Mouse (Mus musculus) intestine, embryonic 14.5 days (tissue): ENCODE data around the gene Dock10. TPM values are rescaled to one million over a fixed set of nuclear protein-coding genes. Genes with fewer than 3 reads are reported as not detected.

Source experiments
- ATAC-seq: fragments of 200-750 bp; cut with Nextera tagmentation; replicated peaks from 2 replicates; pipeline ENCODE4 v1.8.0; 2017; ENCODE audit warnings: low read depth, moderate number of reproducible peaks, moderate TSS enrichment, moderate library complexity; ENCODE audit not compliant: low FRiP score, low TSS enrichment
- DNase-seq: peaks from one replicate; pipeline ENCODE4 v3.0.0-alpha.2; 2018; ENCODE audit warnings: low spot score
- H3K27ac ChIP-seq: fragments of 300-500 bp; sonication (generic); 2 replicates; pipeline ENCODE4 v1.5.1; 2014; ENCODE audit warnings: low read depth, mild to moderate bottlenecking, control low read depth
- H3K27me3 ChIP-seq: fragments of 300-500 bp; sonication (generic); replicated peaks from 2 replicates; pipeline ENCODE4 v1.6.1; 2014; ENCODE audit warnings: low read length, control low read depth; ENCODE audit not compliant: control insufficient read depth, insufficient read depth
- H3K36me3 ChIP-seq: fragments of 300-500 bp; sonication (generic); 2 replicates; pipeline ENCODE4 v1.6.1; 2014; ENCODE audit warnings: low read length, control low read depth; ENCODE audit not compliant: control insufficient read depth, insufficient read depth
- H3K4me1 ChIP-seq: fragments of 300-500 bp; sonication (generic); replicated peaks from 2 replicates; pipeline ENCODE4 v1.6.1; 2014; ENCODE audit warnings: low read length, control low read depth, mixed read lengths; ENCODE audit not compliant: control insufficient read depth, insufficient read depth
- H3K4me2 ChIP-seq: fragments of 300-500 bp; sonication (generic); 2 replicates; pipeline ENCODE4 v1.6.1; 2014; ENCODE audit warnings: low read length
- H3K4me3 ChIP-seq: fragments of 300-500 bp; sonication (generic); 2 replicates; pipeline ENCODE4 v1.5.1; 2014; ENCODE audit warnings: low read depth, low read length, control low read depth, mixed read lengths
- H3K9ac ChIP-seq: fragments of 300-500 bp; sonication (generic); 2 replicates; pipeline ENCODE4 v1.6.1; 2014; ENCODE audit warnings: mild to moderate bottlenecking, low read length
- H3K9me3 ChIP-seq: fragments of 300-500 bp; sonication (generic); 2 replicates; pipeline ENCODE4 v1.6.1; 2016; ENCODE audit warnings: low read length, control low read depth; ENCODE audit not compliant: control insufficient read depth
- WGBS: fragments of 180-500 bp; shearing (Covaris S2); extraction: QIAGEN DNeasy Blood & Tissue Kit; methylation state at CpG from one replicate; pipeline ENCODE4 v1.1.7; 2014; 5-methylcytosine and 5-hydroxymethylcytosine counted together
- polyA plus RNA-seq: library from polyadenylated mRNA; unstranded; fragments of >200 nt; fragmentation: Nextera tagmentation; extraction: Ambion mirVana; gene quantifications from 2 replicates; pipeline ENCODE4 v1.2.1, GENCODE M21; 2014

The Dock10 gene
- 7.3 and 7.9 TPM in 2 replicates for polyA plus RNA-seq

- peak within 1 kb of the TSS; percentile 57 for H3K4me3 ChIP-seq
- H3K4me1 ChIP-seq = no peaks in the 10 kb centered on the region
- DNase-seq = peak; percentile 77
- ATAC-seq = peak; percentile 79
- H3K9me3 ChIP-seq = no peaks in the 10 kb centered on the region
- H3K9ac ChIP-seq = peak within 1 kb of the TSS; percentile 53
- H3K27ac ChIP-seq = no peak within 1 kb of the TSS
- H3K36me3 ChIP-seq = no peaks in the 10 kb centered on the region
- peaks cover 26% of the 10 kb centered on the region for H3K27me3 ChIP-seq
- H3K4me2 ChIP-seq = peak within 1 kb of the TSS; percentile 87
- under 1% methylated on average over 82 of the region's 82 CpGs for WGBS
Measured at GRCm38 (mm10) chr1:80757977-80758797, at the start of gene Dock10. TSS of gene Dock10 (minus strand) at chr1:80758527.

GRCm38 (mm10) chr1:80806835-80807398 is 48.6 kb upstream of the Dock10 start:
- ATAC-seq (no peak), DNase-seq (no peak)
- Histone ChIP-seq H3K27ac (no peak overlapping the region), H3K36me3 (no peaks in the 10 kb centered on the region), H3K27me3 (no peaks in the 10 kb centered on the region), H3K4me1 (no peaks in the 10 kb centered on the region), H3K4me3 (no peak overlapping the region), H3K4me2 (no peak overlapping the region), H3K9ac (no peak overlapping the region), H3K9me3 (no peaks in the 10 kb centered on the region)
- 61% methylated on average over 3 of the region's 3 CpGs for WGBS

DNA sequence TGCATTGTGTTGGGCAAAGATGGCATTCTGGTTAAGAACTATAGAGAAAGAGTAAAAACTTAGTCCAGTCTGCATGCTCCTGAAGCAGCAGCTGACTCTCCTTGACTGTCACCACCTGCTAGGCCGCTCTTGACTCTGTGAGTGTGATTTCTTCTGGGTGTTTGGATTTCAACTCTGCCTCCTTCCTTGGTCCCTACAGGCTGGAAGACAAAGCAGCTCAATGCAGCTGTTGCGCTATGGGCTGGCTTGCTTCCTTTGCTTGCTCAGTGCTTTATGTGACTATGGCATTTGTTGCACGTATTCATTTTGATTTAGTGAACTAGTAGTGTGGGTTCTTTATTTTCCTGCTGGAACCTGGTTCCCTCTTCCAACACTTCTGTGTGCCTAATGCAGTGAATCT is 43.7 kb upstream of the Dock10 start:
- DNase-seq (no peak), ATAC-seq (no peak)
- WGBS = 59% methylated on average over 3 of the region's 3 CpGs

DNA sequence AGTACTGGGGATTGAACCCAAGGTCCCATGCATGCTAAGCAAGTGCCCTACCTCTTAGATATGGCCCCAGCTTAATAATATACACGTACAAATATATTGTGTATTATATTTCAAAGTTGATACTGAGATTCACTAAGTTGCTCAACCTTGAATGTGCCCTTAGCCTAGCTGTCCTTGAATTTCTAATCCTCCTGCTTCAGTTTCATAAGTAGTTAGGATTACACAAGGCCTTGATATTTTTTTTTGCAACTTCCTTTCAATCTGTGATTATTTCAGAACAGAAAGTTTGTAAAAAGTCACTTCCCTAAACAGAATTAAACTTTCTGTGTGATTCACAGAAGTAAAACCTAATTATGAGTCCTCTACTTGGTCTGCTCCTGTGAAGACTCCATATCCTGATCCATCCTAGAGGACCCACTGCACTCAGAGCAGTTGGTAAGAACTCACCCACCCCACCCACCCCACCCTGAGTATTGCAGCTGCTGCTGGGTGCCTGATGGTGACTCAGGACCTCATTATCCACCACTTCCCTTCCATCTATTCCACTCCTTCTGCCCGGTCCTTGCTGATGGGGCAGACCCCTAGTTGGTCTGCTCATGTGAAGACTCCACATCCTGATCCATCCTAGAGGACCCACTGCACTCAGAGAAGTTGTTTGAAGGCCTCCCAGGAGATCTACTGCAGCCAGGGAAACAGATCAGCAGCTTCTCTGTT is 26.9 kb upstream of the Dock10 start:
- Histone ChIP-seq H3K27ac (no peak overlapping the region), H3K4me2 (no peak overlapping the region), H3K9ac (no peak overlapping the region), H3K4me3 (no peak overlapping the region), H3K27me3 (no peaks in the 10 kb centered on the region), H3K36me3 (no peaks in the 10 kb centered on the region), H3K4me1 (no peaks in the 10 kb centered on the region), H3K9me3 (no peaks in the 10 kb centered on the region)
- no peak for ATAC-seq
- DNase-seq = no peak
- WGBS = 85% methylated on average over 2 of the region's 2 CpGs

More for the DNA sequence above, 43.7 kb upstream of the Dock10 start:
- H3K36me3 ChIP-seq = no peaks in the 10 kb centered on the region
- no peak overlapping the region for H3K27ac ChIP-seq
- H3K9ac ChIP-seq = no peak overlapping the region
- no peak overlapping the region for H3K4me3 ChIP-seq
- H3K4me2 ChIP-seq = no peak overlapping the region
- H3K9me3 ChIP-seq = no peaks in the 10 kb centered on the region
- H3K27me3 ChIP-seq = no peaks in the 10 kb centered on the region
- no peaks in the 10 kb centered on the region for H3K4me1 ChIP-seq

- WGBS = 63% methylated on average over 3 of the region's 3 CpGs
- DNase-seq (no peak), ATAC-seq (no peak)
- Histone ChIP-seq H3K4me1 (no peaks in the 10 kb centered on the region), H3K27ac (no peak overlapping the region), H3K9ac (no peak overlapping the region), H3K27me3 (no peaks in the 10 kb centered on the region), H3K9me3 (no peaks in the 10 kb centered on the region), H3K36me3 (no peaks in the 10 kb centered on the region), H3K4me2 (no peak overlapping the region), H3K4me3 (no peak overlapping the region)
Measured at GRCm38 (mm10) chr1:80784155-80784554, 25.8 kb upstream of the Dock10 start.

DNA sequence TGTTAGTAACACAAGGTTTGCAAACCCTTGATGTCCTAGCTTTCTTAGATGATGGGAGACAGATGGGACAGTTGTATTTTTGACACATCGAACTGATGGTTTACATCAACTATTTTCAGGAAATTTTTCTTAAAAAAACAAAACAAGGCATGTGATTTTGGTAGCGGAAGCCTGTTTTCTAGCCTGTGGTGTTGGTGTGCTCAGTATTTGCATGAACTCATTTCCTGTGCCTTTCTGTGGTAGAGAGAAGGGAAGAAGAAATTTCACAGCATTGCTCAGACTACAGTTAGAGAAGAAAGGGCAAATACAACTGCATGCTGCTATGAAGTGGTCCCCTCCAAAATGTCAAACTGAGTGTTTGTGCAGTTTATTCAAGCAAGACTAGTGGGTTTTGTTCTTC is 7.2 kb upstream of the Dock10 start:
- DNase-seq (no peak), ATAC-seq (no peak)
- Histone ChIP-seq H3K9ac (no peak overlapping the region), H3K4me2 (no peak overlapping the region), H3K27ac (no peak overlapping the region), H3K4me1 (no peaks in the 10 kb centered on the region), H3K36me3 (no peaks in the 10 kb centered on the region), H3K4me3 (no peak overlapping the region), H3K27me3 (no peaks in the 10 kb centered on the region), H3K9me3 (no peaks in the 10 kb centered on the region)
- 80% methylated on average over 2 of the region's 2 CpGs for WGBS

DNA sequence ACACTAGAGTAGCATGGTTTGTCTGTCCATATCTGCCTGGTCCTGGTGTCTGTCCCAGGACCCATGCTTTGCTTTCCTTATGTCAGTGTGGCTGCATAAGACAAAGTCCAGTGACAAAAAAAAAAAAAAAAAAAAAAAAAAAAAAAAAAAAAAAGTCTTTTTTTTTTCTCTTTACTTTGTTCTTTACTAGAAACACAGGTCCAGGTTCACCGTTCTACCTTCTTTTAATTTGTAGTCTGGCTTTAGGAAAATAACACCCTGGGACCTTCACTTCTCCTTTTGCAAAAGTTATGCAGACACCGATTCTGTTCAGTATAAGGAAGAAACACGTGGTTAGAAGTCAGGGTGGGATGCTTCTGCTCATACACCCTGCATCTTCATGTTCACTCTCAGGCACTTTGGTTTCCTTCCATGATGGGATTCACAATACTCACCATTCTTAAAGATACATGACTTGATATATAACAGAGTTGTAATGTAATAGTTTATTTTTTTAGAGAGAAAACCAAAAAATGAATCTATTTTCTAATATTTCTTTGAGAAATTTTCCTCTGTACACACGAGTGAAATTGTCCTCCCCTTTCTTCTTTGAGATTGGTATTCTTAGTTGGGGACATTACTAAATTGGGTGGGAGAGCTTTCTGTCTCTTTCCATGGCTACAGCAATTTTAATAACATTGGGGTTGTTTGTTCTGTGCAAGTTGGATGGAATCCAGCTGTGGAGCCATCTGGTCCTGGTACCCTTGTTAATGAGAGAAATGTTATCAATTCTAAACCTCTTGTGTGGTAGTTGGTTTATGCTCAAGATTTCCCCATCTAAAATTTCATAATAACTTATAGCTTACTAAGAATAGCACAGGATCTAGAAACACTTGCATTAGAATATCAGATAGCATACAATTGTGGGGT is 5.0 kb upstream of the Dock10 start:
- no peak overlapping the region for H3K9ac ChIP-seq
- no peak overlapping the region for H3K4me3 ChIP-seq
- no peaks in the 10 kb centered on the region for H3K9me3 ChIP-seq
- no peak overlapping the region for H3K4me2 ChIP-seq
- no peaks in the 10 kb centered on the region for H3K36me3 ChIP-seq
- ATAC-seq = no peak
- WGBS = 68% methylated on average over 4 of the region's 4 CpGs
- peaks cover 12% of the 10 kb centered on the region for H3K27me3 ChIP-seq
- H3K4me1 ChIP-seq = no peaks in the 10 kb centered on the region
- H3K27ac ChIP-seq = no peak overlapping the region
- no peak for DNase-seq

GRCm38 (mm10) chr1:80758798-80759184 is 464 bp upstream of the Dock10 start:
- DNase-seq = no peak
- Histone ChIP-seq H3K27ac (no peak overlapping the region), H3K27me3 (peaks cover 26% of the 10 kb centered on the region), H3K9ac (peak overlapping the region; percentile 53; the same call in 1 of the 2 replicates), H3K4me1 (no peaks in the 10 kb centered on the region), H3K4me3 (peak overlapping the region; percentile 57), H3K36me3 (no peaks in the 10 kb centered on the region), H3K9me3 (no peaks in the 10 kb centered on the region), H3K4me2 (peak overlapping the region; percentile 87)
- 10% methylated on average over 6 of the region's 6 CpGs for WGBS
- ATAC-seq = peak; percentile 15; the same call in 1 of the 2 replicates
